Mouse (Mus musculus) layer of hippocampus, postnatal 36 days (tissue): ENCODE measurements at regions not wholly inside any gene's neighbourhood (a gene's known extent, or its start where the extent isn't known, plus 50 kb on each side); places are given as distances from the start of the nearest gene placed in this dataset.

ENCODE experiments used
- DNase-seq, 2 experiments: peaks; one replicate each; pipeline ENCODE4 v3.0.0; 2022

- DNase-seq: no peak
Measured at GRCm38 (mm10) chr6:61127238-61127637, 52.9 kb upstream of the Ccser1 start.

DNA sequence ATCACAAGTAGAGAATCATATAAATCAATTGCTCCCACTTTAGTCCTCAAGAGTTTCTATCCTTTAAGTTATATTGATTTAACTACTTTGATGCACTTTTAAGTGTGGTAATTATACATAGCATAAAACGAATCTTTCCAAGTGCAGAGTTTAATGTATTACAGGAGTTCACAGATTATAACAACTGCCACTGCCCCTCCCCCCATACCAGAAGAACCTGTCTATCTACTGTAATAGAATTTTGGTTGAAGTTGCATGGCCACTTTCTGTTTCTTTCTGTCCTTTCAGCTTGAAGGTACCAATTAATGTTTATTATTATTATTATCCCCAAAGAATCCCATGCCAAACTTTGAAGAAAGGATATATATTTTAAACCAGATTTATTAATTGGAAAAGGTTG is 51.9 kb upstream of the Ccser1 start:
- DNase-seq: no peak
